Mouse (Mus musculus) MEL (cell line): Measurements from ENCODE around the gene Cox17. TPM values are rescaled to one million over a fixed set of nuclear protein-coding genes. Genes with fewer than 3 reads are reported as not detected.

Experiments used
- DNase-seq: peaks from one replicate; pipeline ENCODE4 v3.0.0; 2011; ENCODE audit warnings: low read depth, low spot score
- H3K27ac ChIP-seq: 2 replicates; pipeline ENCODE4 v1.5.1; 2012; ENCODE audit warnings: low read depth, mild to moderate bottlenecking, control low read depth, low read length, moderate library complexity; ENCODE audit not compliant: control insufficient read depth
- H3K27me3 ChIP-seq, 2 experiments: fragments of 150-350 bp in 1 of 2; sonication (generic) in 1 of 2; 2 replicates each; pipeline ENCODE4 v1.6.1; 2012; ENCODE audit warnings: low read length in 2 of 2, mild to moderate bottlenecking in 2 of 2, improper control_type of control experiment in 1 of 2, moderate library complexity in 1 of 2; ENCODE audit not compliant: insufficient read depth in 2 of 2, control insufficient read depth in 1 of 2
- H3K36me3 ChIP-seq, 2 experiments: 2 replicates each; pipeline ENCODE4 v1.6.1; 2012 to 2014; ENCODE audit warnings: low read length in 2 of 2, improper control_type of control experiment in 1 of 2, inconsistent platforms in 1 of 2, mild to moderate bottlenecking in 1 of 2; ENCODE audit not compliant: insufficient read depth in 2 of 2, control insufficient read depth in 1 of 2
- H3K4me1 ChIP-seq, 2 experiments: fragments of 150-350 bp in 1 of 2; sonication (generic) in 1 of 2; 2 replicates each; pipeline ENCODE4 v1.6.1; 2012; ENCODE audit warnings: low read length in 2 of 2, improper control_type of control experiment in 1 of 2, mild to moderate bottlenecking in 1 of 2; ENCODE audit not compliant: insufficient read depth in 2 of 2, control insufficient read depth in 1 of 2
- H3K4me3 ChIP-seq, 2 experiments: fragments of 150-350 bp in 1 of 2; sonication (generic) in 1 of 2; 2 replicates each; pipeline ENCODE4 v1.5.1; 2012; ENCODE audit warnings: low read depth in 2 of 2, low read length in 2 of 2, mild to moderate bottlenecking in 2 of 2, moderate library complexity in 2 of 2, control low read depth in 1 of 2, improper control_type of control experiment in 1 of 2; ENCODE audit not compliant: control insufficient read depth in 1 of 2, insufficient read depth in 1 of 2
- H3K79me2 ChIP-seq: 2 replicates; pipeline ENCODE4 v1.6.1; 2012; ENCODE audit warnings: mild to moderate bottlenecking, low read length, moderate library complexity; ENCODE audit not compliant: control insufficient read depth, poor library complexity, insufficient read depth
- H3K9ac ChIP-seq: 2 replicates; pipeline ENCODE4 v1.6.1; 2012; ENCODE audit warnings: low read depth, mild to moderate bottlenecking, control low read depth, low read length, moderate library complexity; ENCODE audit not compliant: control insufficient read depth, poor library complexity, severe bottlenecking
- H3K9me3 ChIP-seq: fragments of 150-350 bp; sonication (generic); replicated peaks from 2 replicates; pipeline ENCODE4 v1.6.1; 2012; ENCODE audit warnings: mild to moderate bottlenecking, low read length, improper control_type of control experiment, moderate library complexity; ENCODE audit not compliant: insufficient read depth
- CHD2 ChIP-seq: IDR thresholded peaks from 2 replicates; pipeline ENCODE4 v1.6.1; 2011; ENCODE audit warnings: low read length, improper control_type of control experiment
- EP300 ChIP-seq, 2 experiments: IDR thresholded peaks; 2 replicates each; pipeline ENCODE4 v1.6.1; 2011; ENCODE audit warnings: improper control_type of control experiment in 2 of 2, low read length in 2 of 2, low read depth in 1 of 2, mild to moderate bottlenecking in 1 of 2
- ETS1 ChIP-seq: IDR thresholded peaks from 2 replicates; pipeline ENCODE4 v1.6.1; 2012; ENCODE audit warnings: low read depth, mild to moderate bottlenecking, inconsistent platforms, low read length, improper control_type of control experiment, moderate library complexity
- GATA1 ChIP-seq: IDR thresholded peaks from 2 replicates; pipeline ENCODE4 v1.6.1; 2011; ENCODE audit warnings: low read depth, low read length, improper control_type of control experiment
- HCFC1 ChIP-seq: IDR thresholded peaks from 2 replicates; pipeline ENCODE4 v1.6.1; 2012; ENCODE audit warnings: low read depth, mild to moderate bottlenecking, inconsistent platforms, low read length, improper control_type of control experiment, moderate library complexity
- JUND ChIP-seq: IDR thresholded peaks from 2 replicates; pipeline ENCODE4 v1.6.1; 2011; ENCODE audit warnings: low read depth, mild to moderate bottlenecking, improper control_type of control experiment, low read length
- KAT2A ChIP-seq: conservative IDR thresholded peaks from 2 replicates; pipeline ENCODE4 v1.6.1; 2012; ENCODE audit warnings: low read depth, low read length, improper control_type of control experiment, inconsistent platforms
- MAZ ChIP-seq: IDR thresholded peaks from 2 replicates; pipeline ENCODE4 v1.6.1; 2012; ENCODE audit warnings: low read depth, mild to moderate bottlenecking, inconsistent platforms, low read length, improper control_type of control experiment
- MYB ChIP-seq: IDR thresholded peaks from 2 replicates; pipeline ENCODE4 v1.6.1; 2011; ENCODE audit warnings: mild to moderate bottlenecking, low read depth, low read length, improper control_type of control experiment
- MYC ChIP-seq: IDR thresholded peaks from 2 replicates; pipeline ENCODE4 v1.6.1; 2011; ENCODE audit warnings: low read depth, mild to moderate bottlenecking, low read length, improper control_type of control experiment, moderate library complexity
- NELFE ChIP-seq: IDR thresholded peaks from 2 replicates; pipeline ENCODE4 v1.6.1; 2011; ENCODE audit warnings: low read depth, low read length, improper control_type of control experiment
- POLR2A ChIP-seq, 2 experiments: IDR thresholded peaks; 2 replicates each; pipeline ENCODE4 v1.6.1; 2011 to 2012; ENCODE audit warnings: low read length in 2 of 2, mild to moderate bottlenecking in 2 of 2, control low read depth in 1 of 2, improper control_type of control experiment in 1 of 2, low read depth in 1 of 2, moderate library complexity in 1 of 2; ENCODE audit not compliant: control insufficient read depth in 1 of 2, insufficient read depth in 1 of 2, poor library complexity in 1 of 2
- POLR2AphosphoS2 ChIP-seq: IDR thresholded peaks from 2 replicates; pipeline ENCODE4 v1.6.1; 2011; ENCODE audit warnings: low read length, improper control_type of control experiment
- POLR2AphosphoS5 ChIP-seq: IDR thresholded peaks from 2 replicates; pipeline ENCODE4 v1.6.1; 2012; ENCODE audit warnings: low read depth, borderline replicate concordance, mild to moderate bottlenecking, inconsistent platforms, low read length, moderate library complexity, mixed read lengths
- RAD21 ChIP-seq: IDR thresholded peaks from 2 replicates; pipeline ENCODE4 v1.6.1; 2011; ENCODE audit warnings: mild to moderate bottlenecking, low read depth, low read length, improper control_type of control experiment
- SIN3A ChIP-seq: IDR thresholded peaks from 2 replicates; pipeline ENCODE4 v1.6.1; 2012; ENCODE audit warnings: low read length, improper control_type of control experiment, inconsistent platforms
- SMC3 ChIP-seq: IDR thresholded peaks from 2 replicates; pipeline ENCODE4 v1.6.1; 2011; ENCODE audit warnings: low read depth, low read length, improper control_type of control experiment
- TAL1 ChIP-seq: IDR thresholded peaks from 2 replicates; pipeline ENCODE4 v1.6.1; 2012; ENCODE audit warnings: mild to moderate bottlenecking, inconsistent platforms, low read length, moderate library complexity, mixed read lengths
- TBP ChIP-seq: IDR thresholded peaks from 2 replicates; pipeline ENCODE4 v1.8.0; 2011; ENCODE audit warnings: low read depth, low read length, improper control_type of control experiment
- TCF12 ChIP-seq: IDR thresholded peaks from 2 replicates; pipeline ENCODE4 v1.6.1; 2014; ENCODE audit warnings: low read depth, mild to moderate bottlenecking, inconsistent platforms, low read length, improper control_type of control experiment, moderate library complexity
- USF2 ChIP-seq, 2 experiments: IDR thresholded peaks; 2 replicates each; pipeline ENCODE4 v1.6.1; 2011 to 2012; ENCODE audit warnings: improper control_type of control experiment in 2 of 2, low read length in 2 of 2, borderline replicate concordance in 1 of 2, inconsistent platforms in 1 of 2, low read depth in 1 of 2, mild to moderate bottlenecking in 1 of 2; ENCODE audit not compliant: insufficient read depth in 1 of 2
- ZC3H11A ChIP-seq: IDR thresholded peaks from 2 replicates; pipeline ENCODE4 v1.6.1; 2012; ENCODE audit warnings: low read depth, mild to moderate bottlenecking, inconsistent platforms, low read length, improper control_type of control experiment
- ZKSCAN1 ChIP-seq: IDR thresholded peaks from 2 replicates; pipeline ENCODE4 v1.6.1; 2012; ENCODE audit warnings: low read depth, mild to moderate bottlenecking, inconsistent platforms, low read length, improper control_type of control experiment, moderate library complexity
- polyA plus RNA-seq, 2 experiments: library from polyadenylated mRNA; stranded (reverse) in 1 of 2; unstranded in 1 of 2; fragments of >175 nt in 1 of 2; fragments of >200 nt in 1 of 2; gene quantifications; 2 replicates each; pipeline versions ENCODE4 v1.2.1 to v1.2.4; 2012; ENCODE audit warnings: low replicate concordance in 2 of 2, low read depth in 1 of 2; ENCODE audit not compliant: insufficient read length in 2 of 2, insufficient read depth in 1 of 2, missing spikeins in 1 of 2
- total RNA-seq: library from RNA; depleted of rRNA; stranded (reverse); fragments of 300-350 nt; gene quantifications from 2 replicates; pipeline ENCODE4 v1.2.3, GENCODE M21; 2012

Cox17 gene
- total and polyA plus RNA-seq, 3 experiments: 269 to 295 TPM; not detected in 1

DNA sequence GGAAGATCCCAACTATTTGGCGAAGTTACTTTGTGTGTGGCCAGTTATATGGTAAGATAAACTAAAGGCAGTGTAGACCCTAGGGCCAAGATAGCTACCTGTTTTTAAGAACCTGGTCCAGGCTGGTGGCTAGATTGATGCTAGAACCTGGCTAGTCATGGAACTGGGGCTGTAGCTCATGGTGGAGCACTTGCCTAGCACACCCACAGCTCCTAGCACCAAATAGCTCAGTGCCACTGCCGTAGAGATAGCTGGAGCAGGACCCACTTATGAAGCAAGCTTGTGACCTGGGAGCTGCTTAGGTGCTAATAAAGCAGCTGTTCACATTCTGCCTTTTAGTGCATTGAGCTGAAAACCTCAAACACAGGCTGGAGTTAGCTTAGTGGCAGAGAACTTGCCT lies 6.9 kb downstream of the Cox17 start:
- Histone ChIP-seq H3K27ac (peak overlapping the region; percentile 57), H3K79me2 (peaks cover 22% of the 10 kb centered on the region), H3K27me3 (no peaks in the 10 kb centered on the region), H3K4me1 (peaks cover 25 to 31% of the 10 kb centered on the region in 2 experiments), H3K9ac (peak overlapping the region; percentile 19), H3K9me3 (no peaks in the 10 kb centered on the region), H3K36me3 (peaks cover 14 to 51% of the 10 kb centered on the region in 2 experiments), H3K4me3 (no peak overlapping the region)
- 0 out of 2 replicates have a peak, but pooled peaks have one; percentile 17 for TF ChIP-seq POLR2AphosphoS2
- TF ChIP-seq TAL1: no peak
- TF ChIP-seq TBP: peak; percentile 76
- no peak for TF ChIP-seq MYC
- peak; percentile 57 for DNase-seq

DNA sequence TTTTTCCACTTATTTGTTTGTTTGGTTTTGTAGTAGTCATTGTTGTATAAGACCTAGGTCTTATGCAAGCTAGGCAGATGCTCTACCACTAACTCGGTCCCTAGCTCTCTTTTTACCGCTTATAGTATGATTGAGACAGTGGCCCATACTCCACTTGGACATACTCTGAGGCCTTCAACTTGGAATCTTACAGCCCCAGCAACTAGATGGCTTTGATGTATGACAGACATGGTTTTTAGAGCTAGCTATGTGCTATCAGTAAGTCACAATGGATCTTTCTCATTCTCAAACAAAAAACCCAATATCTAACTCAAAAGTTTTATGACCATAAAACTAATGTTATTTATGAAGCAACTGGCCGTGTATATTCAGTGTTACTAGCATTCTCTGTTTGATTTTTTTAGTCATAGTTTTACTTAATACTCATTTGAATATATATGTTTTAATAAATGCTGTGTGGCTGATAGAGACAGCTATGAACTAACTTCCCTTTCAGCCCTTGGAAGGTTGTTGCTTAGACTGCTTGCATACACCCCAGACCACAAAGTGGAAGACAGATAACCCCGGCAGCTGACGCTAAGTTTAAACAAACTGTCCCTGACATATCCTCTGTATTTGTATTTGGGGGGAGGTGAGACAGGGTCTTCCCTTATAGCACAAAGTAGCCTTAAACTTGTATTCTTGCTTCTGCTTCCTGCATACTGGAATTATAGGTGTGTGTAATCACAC lies 7.6 kb downstream of the Cox17 start:
- H3K36me3 ChIP-seq: peaks cover 9 to 47% of the 10 kb centered on the region in 2 experiments
- peak overlapping the region; percentile 42; the same call in 1 of the 2 replicates for H3K9ac ChIP-seq
- TF ChIP-seq TAL1 (peak; percentile 21; the same call in 1 of the 2 replicates), POLR2A (IDR thresholded peaks at IDR 0.05; ENCODE audit: control insufficient read depth in 1 of 2, insufficient read depth in 1 of 2, low read depth in 1 of 2, low read length in 2 of 2, poor library complexity in 1 of 2) (no peak; a peak in 1 of 4 replicates), ETS1 (peak; percentile 95), GATA1 (peak; percentile 88), MAZ (no peak), POLR2AphosphoS2 (peak; percentile 36), HCFC1 (no peak), EP300 (IDR thresholded peaks at IDR 0.05; ENCODE audit: low read depth in 1 of 2, low read length in 2 of 2) (peak; percentile 56 to 73), TCF12 (peak; percentile 11; the same call in 1 of the 2 replicates), SIN3A (peak; percentile 79; the same call in 1 of the 2 replicates)
- TF ChIP-seq, all 39 proteins: peak for 7
- H3K27ac ChIP-seq: peak overlapping the region; percentile 71
- H3K4me1 ChIP-seq: peaks cover 29 to 30% of the 10 kb centered on the region in 2 experiments
- no peak overlapping the region for H3K4me3 ChIP-seq
- no peaks in the 10 kb centered on the region for H3K9me3 ChIP-seq
- peak; percentile 91 for DNase-seq
- no peaks in the 10 kb centered on the region for H3K27me3 ChIP-seq
- H3K79me2 ChIP-seq: peaks cover 17% of the 10 kb centered on the region

DNA sequence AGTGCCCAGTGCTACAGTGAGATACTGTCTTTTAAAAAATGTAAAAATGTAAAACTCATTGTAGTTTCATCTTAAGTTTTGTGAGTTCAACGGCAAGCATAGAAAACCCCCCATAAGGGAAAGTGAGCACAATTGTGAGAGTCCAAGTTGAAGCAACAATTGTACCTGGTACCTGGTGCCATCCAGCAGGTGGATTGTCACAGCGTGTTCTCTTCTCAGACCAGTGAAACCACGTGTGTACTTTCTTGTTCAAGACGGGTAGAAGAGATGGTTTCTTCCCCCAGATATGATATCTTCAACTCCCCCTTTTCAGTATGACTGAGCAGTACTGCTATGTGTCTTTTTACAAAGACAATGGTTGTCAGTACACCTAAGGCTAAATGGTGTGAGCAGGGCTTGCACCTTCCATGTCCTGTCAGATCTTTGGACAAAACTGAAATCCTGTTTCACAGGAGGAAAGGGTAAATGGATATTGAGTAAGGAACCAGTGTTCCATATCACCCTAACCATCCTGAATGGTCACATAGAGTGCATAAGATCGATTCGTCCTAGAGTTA lies 11.5 kb downstream of the Cox17 start:
- Histone ChIP-seq H3K27ac (no peak overlapping the region), H3K79me2 (no peaks in the 10 kb centered on the region), H3K4me3 (no peak overlapping the region), H3K9ac (no peak overlapping the region), H3K9me3 (no peaks in the 10 kb centered on the region), H3K27me3 (no peaks in the 10 kb centered on the region), H3K36me3 (peaks cover 0 to 39% of the 10 kb centered on the region in 2 experiments; a peak in 2 of 4 replicates), H3K4me1 (peaks cover 30 to 36% of the 10 kb centered on the region in 2 experiments)
- no peak for DNase-seq
- TF ChIP-seq JUND (no peak), ZKSCAN1 (no peak), TBP (no peak), NELFE (no peak), POLR2AphosphoS5 (no peak), POLR2AphosphoS2 (no peak), USF2 (IDR thresholded peaks at IDR 0.05; ENCODE audit: borderline replicate concordance in 1 of 2, insufficient read depth in 1 of 2, low read depth in 1 of 2, low read length in 2 of 2) (no peak), ZC3H11A (no peak), CHD2 (no peak), KAT2A (no peak), SMC3 (no peak), MYB (no peak), RAD21 (no peak), TAL1 (no peak)
